Mouse (Mus musculus): Measurements from ENCODE around the gene Gm10964.

DNA sequence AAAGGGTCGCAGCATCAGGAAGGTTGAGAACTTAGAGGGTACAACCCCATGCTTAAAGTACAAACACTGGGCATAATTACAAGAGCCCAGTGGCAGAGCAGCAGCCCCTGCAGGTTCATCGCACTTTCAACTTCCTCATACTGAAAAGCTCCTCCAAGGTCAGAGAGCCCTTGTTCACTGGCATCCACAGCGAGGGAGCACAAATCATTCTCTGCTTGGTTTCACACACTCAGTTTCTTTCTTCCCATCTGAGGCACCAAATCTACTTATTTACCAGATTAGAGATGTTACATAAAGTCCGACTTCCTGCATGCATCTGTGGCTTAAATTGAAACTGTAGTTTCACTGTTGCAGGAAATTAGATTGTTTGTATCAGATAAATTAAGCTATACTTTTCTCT, 33.7 kb downstream of the Gm10964 start:
- no peak for TF ChIP-seq CTCF (IDR thresholded peaks at IDR 0.05; ENCODE audit: low read depth)
- TF ChIP-seq EP300 (IDR thresholded peaks at IDR 0.05; ENCODE audit: low read depth), result no peak

Data from liver, postnatal 0 days (tissue).